Mouse (Mus musculus) mouse embryonic stem cell (cell line): ENCODE results near the gene Myrfl.

Source experiments
- in situ Hi-C, 2 experiments: fragments of 300-500 bp; cut with MboI; formaldehyde crosslinking; loops; 1 replicate in 1 of 2; 3 replicates in 1 of 2; pipeline ENCODE4 v1.14.3; 2019 to 2020; ENCODE audit warnings: low sequenced_read_pairs in 2 of 2, low pct_unique_long_range_greater_than_20kb in 1 of 2, mixed read lengths in 1 of 2; ENCODE audit not compliant: unreplicated experiment in 1 of 2

Gene Myrfl

GRCm38 (mm10) chr10:116773846-116774750, 122.6 kb downstream of the Myrfl start:
- in situ Hi-C loops: no loop called here

- in situ Hi-C loops: no loop called here
These were observed 125.3 kb downstream of the Myrfl start for GRCm38 (mm10) chr10:116771215-116771935.

- in situ Hi-C loops: no loop called here
These were observed 128.1 kb downstream of the Myrfl start for GRCm38 (mm10) chr10:116768642-116769041.

GRCm38 (mm10) chr10:116766525-116766924, 130.2 kb downstream of the Myrfl start:
- in situ Hi-C loops: no loop called here

GRCm38 (mm10) chr10:116761476-116762068, 135.1 kb downstream of the Myrfl start:
- in situ Hi-C loops: no loop called here

GRCm38 (mm10) chr10:116760561-116760960, 136.2 kb downstream of the Myrfl start:
- in situ Hi-C loops: no loop called here

- in situ Hi-C loops: no loop called here
These were observed 136.9 kb downstream of the Myrfl start for GRCm38 (mm10) chr10:116759816-116760215.

- in situ Hi-C loops: no loop called here
These were observed 140.7 kb downstream of the Myrfl start for GRCm38 (mm10) chr10:116755881-116756581.

GRCm38 (mm10) chr10:116754940-116755339, 141.8 kb downstream of the Myrfl start:
- in situ Hi-C loops: no loop called here

GRCm38 (mm10) chr10:116750895-116751294, 145.8 kb downstream of the Myrfl start:
- in situ Hi-C loops: no loop called here

GRCm38 (mm10) chr10:116750062-116750461, 146.7 kb downstream of the Myrfl start:
- in situ Hi-C loops: no loop called here

GRCm38 (mm10) chr10:116748681-116749080, 148.0 kb downstream of the Myrfl start:
- in situ Hi-C loops: no loop called here

GRCm38 (mm10) chr10:116746281-116747011, 150.3 kb downstream of the Myrfl start:
- in situ Hi-C loops: no loop called here

GRCm38 (mm10) chr10:116742696-116743095, 154.0 kb downstream of the Myrfl start:
- in situ Hi-C loops: no loop called here

GRCm38 (mm10) chr10:116742189-116742588, 154.5 kb downstream of the Myrfl start:
- in situ Hi-C loops: no loop called here

GRCm38 (mm10) chr10:116741343-116741742, 155.4 kb downstream of the Myrfl start:
- in situ Hi-C loops: no loop called here

GRCm38 (mm10) chr10:116740073-116740472, 156.6 kb downstream of the Myrfl start:
- in situ Hi-C loops: no loop called here

GRCm38 (mm10) chr10:116738533-116738932, 158.2 kb downstream of the Myrfl start:
- in situ Hi-C loops: no loop called here
